Mouse (Mus musculus) ES-CJ7 (cell line): ENCODE results near the gene Crkl.

Experiments
- DNase-seq: peaks from one replicate; pipeline ENCODE4 v3.0.0; 2011; ENCODE audit warnings: low read depth, low spot score

The Crkl gene

GRCm38 (mm10) chr16:17528276-17528675 lies 76.5 kb downstream of the Crkl start:
- DNase-seq: no peak

DNA sequence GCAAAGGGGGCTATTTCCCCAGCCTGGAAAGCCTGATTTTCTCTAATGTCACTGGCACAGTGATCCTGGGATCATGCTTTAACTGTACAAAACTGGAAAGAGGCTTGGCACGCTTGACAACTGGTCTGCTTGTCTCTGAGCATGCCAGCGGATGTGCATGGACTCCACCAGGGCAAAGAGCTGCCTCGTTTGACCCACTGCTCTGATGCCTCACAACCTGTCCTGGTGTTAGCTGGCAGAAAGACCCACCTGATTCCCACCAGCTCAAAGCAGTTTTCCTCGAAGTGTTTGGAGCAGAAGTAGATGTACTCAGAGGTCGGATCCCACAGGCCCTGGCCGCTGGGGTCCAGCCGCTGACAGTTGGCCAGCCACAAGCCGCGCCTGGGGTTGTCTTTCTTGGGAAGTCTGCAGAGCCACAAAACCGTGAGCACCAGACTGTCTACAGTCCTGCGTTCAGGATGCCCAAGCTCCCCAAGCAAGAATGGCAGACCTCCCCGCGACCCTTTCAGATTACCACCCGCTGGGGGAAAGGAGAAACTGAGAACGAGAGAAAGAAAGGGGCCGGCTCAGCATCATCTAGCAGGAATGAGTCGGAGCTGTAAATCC lies 78.3 kb downstream of the Crkl start:
- DNase-seq: no peak

GRCm38 (mm10) chr16:17530640-17531288 lies 79.0 kb downstream of the Crkl start, which contains the start of gene Thap7:
Gene Thap7, minus strand, starts transcription at chr16:17531136.
- DNase-seq: peak; percentile 97

DNA sequence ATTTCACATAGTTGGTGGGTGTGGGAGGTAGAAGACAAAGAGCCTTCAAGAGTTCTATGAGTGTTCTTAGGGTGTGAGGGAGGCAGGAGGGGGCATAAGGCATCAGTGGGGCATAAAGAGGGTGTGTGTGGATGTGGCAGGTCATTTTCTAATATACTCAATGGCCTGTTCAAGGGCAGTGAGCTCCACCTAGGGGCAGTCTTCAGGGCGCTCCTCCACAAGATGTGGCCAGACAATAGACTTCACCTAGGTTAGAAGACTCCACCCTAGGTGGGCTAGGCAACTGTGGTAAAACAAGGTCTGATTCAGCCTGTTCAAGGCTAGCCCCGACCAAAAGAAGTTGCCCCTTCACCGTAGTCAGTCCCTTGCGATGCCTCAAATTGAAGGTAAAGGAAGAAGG lies 80.5 kb downstream of the Crkl start:
- DNase-seq: peak; percentile 78

DNA sequence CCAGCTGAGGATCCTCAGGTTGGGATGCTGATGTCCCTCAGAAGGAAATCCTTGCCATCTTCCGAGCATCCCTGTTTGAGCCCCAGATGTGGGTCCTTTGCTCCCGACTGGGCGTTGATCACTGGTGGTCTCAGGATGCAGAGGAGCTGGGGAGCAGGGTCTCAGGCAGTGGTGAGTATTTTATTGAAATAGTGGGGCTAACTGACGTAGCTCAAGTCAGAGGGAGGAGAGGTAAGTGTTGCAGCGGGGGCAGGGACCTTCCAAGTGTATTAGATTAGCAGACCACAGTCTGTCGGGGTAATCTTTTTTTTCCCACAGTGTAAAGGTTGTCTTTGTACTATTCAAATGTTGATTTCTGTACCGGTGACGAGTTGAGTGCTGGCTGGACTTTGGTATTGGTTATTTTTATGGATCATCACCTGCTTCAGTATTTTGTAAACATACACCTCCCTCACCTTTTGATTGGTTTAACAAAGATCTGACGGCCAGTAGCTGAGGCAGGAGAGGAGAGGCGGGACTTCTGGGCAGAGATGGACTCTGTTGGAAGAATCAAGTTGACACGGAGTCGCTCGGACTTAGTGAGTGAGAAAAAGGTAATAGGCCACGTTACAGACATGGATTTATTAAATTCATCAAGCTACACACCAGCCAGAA lies 81.0 kb downstream of the Crkl start:
- DNase-seq: no peak

GRCm38 (mm10) chr16:17536584-17536983 lies 84.8 kb downstream of the Crkl start:
- DNase-seq: no peak
